Mouse (Mus musculus) G1E (cell line): ENCODE measurements around the gene Atg16l1. TPM values are rescaled to one million over a fixed set of nuclear protein-coding genes. Genes with fewer than 3 reads are reported as not detected.

Experiments
- ATAC-seq: 2 replicates; pipeline ENCODE4 v1.8.0; 2016; ENCODE audit warnings: mild to moderate bottlenecking; ENCODE audit not compliant: insufficient number of reproducible peaks, poor library complexity, low FRiP score, severe bottlenecking; ENCODE audit errors: extremely low read depth
- DNase-seq: peaks from one replicate; pipeline ENCODE4 v3.0.0; 2012; ENCODE audit warnings: low spot score
- H3K27me3 ChIP-seq: 2 replicates; pipeline ENCODE4 v1.6.1; 2012; ENCODE audit warnings: mild to moderate bottlenecking, low read length, inconsistent platforms; ENCODE audit not compliant: insufficient read depth
- H3K36me3 ChIP-seq: replicated peaks from 2 replicates; pipeline ENCODE3; 2012; ENCODE audit warnings: mild to moderate bottlenecking, inconsistent platforms
- H3K4me1 ChIP-seq: 2 replicates; pipeline ENCODE4 v1.6.1; 2012; ENCODE audit warnings: low read depth, low read length, inconsistent platforms, mixed read lengths; ENCODE audit not compliant: insufficient read depth
- H3K4me3 ChIP-seq: 2 replicates; pipeline ENCODE4 v1.5.1; 2012; ENCODE audit warnings: low read depth, mild to moderate bottlenecking, inconsistent platforms, low read length, moderate library complexity, mixed read lengths
- H3K9me3 ChIP-seq: replicated peaks from 2 replicates; pipeline ENCODE4 v1.6.1; 2012; ENCODE audit warnings: inconsistent platforms
- CTCF ChIP-seq: IDR thresholded peaks from 2 replicates; pipeline ENCODE4 v1.5.1; 2012; ENCODE audit warnings: low read depth, low read length, inconsistent platforms, mixed read lengths
- GATA1 ChIP-seq: IDR thresholded peaks from 2 replicates; pipeline ENCODE4 v1.6.1; 2012; ENCODE audit warnings: borderline replicate concordance, low read length, inconsistent platforms, mixed read lengths
- GATA2 ChIP-seq: IDR thresholded peaks from 2 replicates; pipeline ENCODE4 v1.6.1; 2012; ENCODE audit warnings: low read depth, low read length, inconsistent platforms, borderline replicate concordance
- POLR2AphosphoS5 ChIP-seq: IDR thresholded peaks from 2 replicates; pipeline ENCODE4 v1.6.1; 2012; ENCODE audit warnings: low read depth, low read length, inconsistent platforms; ENCODE audit not compliant: insufficient replicate concordance
- TAL1 ChIP-seq: conservative IDR thresholded peaks from 2 replicates; pipeline ENCODE4 v1.6.1; 2012; ENCODE audit warnings: low read depth, low read length, inconsistent platforms, mixed read lengths
- polyA plus RNA-seq: library from polyadenylated mRNA; stranded (reverse); fragments of >175 nt; gene quantifications from 2 replicates; pipeline ENCODE4 v1.2.3, GENCODE M21; 2012
- total RNA-seq, 2 experiments: library from RNA; stranded (forward) in 1 of 2; stranded (reverse) in 1 of 2; fragments of 200-1000 nt in 1 of 2; fragments of >200 nt in 1 of 2; fragmentation: Nextera tagmentation in 1 of 2; gene quantifications; 2 replicates each; pipeline ENCODE4 v1.2.3; 2014 to 2017

Gene Atg16l1
- total and polyA plus RNA-seq, 3 experiments, result 10.3 to 82.2 (median 66.2) TPM

DNA sequence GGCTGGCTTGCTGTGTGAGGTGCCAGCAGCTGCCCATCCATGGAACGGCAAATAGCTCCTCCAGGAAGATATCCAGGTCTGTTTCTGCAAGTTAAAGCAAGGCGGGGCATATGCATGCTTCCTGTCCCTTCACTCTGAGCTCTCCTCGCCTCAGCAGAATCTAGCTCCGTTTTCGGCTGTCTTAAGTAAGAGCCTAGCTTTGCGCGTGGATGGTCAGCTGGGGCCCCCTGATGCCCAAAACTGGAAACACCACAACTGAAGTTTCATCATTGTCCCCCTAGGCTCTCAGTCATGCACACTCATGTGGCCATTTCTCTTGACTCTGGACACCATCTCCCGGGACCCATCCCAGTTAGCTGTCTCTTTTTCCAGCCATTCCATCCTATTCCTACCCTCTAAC is 34.3 kb upstream of the Atg16l1 start:
- H3K9me3 ChIP-seq, result no peaks in the 10 kb centered on the region
- peaks cover 84% of the 10 kb centered on the region for H3K36me3 ChIP-seq
- H3K4me1 ChIP-seq, result peaks cover 8% of the 10 kb centered on the region
- H3K27me3 ChIP-seq, result no peaks in the 10 kb centered on the region
- DNase-seq, result no peak
- no peak overlapping the region for H3K4me3 ChIP-seq
- TF ChIP-seq TAL1, result no peak
- no peak for TF ChIP-seq GATA1
- TF ChIP-seq CTCF, result no peak
- TF ChIP-seq POLR2AphosphoS5, result no peak
- no peak for TF ChIP-seq GATA2
- ATAC-seq, result no peak; the same call in 1 of the 2 replicates

DNA sequence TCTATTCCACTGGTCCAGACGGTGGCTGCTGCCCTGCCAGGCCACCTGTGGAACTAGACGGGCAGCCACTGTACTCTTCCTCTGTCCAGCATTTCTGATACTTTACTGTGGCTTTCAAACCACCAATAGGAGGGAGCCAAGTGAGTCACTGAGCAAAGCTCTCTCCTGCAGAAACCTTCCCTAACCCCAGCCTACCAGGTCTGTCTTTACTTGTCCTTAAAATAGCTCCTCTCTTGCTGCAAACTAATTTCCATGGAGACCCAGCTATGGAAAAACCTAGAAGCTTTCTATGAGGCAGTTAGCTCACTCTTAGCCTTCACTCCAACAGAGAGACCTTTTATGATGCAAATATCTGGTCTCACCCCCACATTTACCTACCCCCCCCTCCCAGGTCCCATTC is 33.6 kb upstream of the Atg16l1 start:
- no peaks in the 10 kb centered on the region for H3K9me3 ChIP-seq
- H3K4me3 ChIP-seq, result no peak overlapping the region
- H3K4me1 ChIP-seq, result peaks cover 8% of the 10 kb centered on the region
- TF ChIP-seq TAL1 (no peak), GATA1 (no peak), GATA2 (no peak), POLR2AphosphoS5 (no peak), CTCF (no peak)
- ATAC-seq, result no peak
- H3K27me3 ChIP-seq, result no peaks in the 10 kb centered on the region
- DNase-seq, result no peak
- peaks cover 77% of the 10 kb centered on the region for H3K36me3 ChIP-seq

DNA sequence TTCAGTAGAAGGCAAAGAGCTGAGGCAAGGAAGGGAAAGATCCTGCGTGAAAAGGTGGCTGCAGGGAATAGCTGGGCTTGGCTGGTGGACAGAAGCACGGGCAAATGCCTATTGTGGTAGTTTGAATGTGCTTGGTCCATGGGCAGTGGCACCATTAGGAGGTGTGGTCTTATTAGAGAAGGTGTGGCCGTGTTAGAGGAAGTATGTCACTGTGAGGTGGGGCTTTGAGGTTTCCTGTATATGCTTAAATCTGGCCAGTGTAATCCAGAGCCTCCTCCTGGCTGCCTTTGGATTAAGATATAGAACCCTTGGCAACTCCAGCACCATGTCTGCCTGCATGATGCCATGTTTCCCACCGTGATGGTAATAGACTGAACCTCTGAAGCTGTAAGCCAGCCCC is 32.3 kb upstream of the Atg16l1 start:
- H3K36me3 ChIP-seq, result peaks cover 64% of the 10 kb centered on the region
- TF ChIP-seq CTCF (no peak), GATA1 (no peak), GATA2 (no peak), POLR2AphosphoS5 (no peak), TAL1 (no peak)
- no peak for DNase-seq

DNA sequence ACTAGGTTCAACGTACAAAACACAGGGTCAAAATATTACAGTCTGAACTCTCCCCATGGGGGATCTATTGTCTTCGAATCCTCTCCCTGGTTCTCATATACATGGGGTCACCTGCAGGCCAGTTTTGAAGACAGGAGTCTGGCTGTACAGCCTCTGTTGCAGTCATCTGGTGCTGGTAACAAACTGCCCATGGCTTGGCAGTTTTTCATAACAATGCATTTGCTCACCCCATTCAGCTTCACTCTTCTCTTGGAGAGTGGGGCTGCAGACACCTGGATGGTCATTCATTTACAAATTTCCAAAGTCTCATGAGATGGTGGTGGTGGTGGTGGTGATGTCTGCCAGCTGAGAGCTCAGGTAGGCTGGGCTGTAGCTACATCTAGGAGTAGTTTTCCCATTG is 26.6 kb upstream of the Atg16l1 start:
- DNase-seq, result no peak
- no peak for ATAC-seq
- Histone ChIP-seq H3K4me3 (no peak overlapping the region), H3K36me3 (peaks cover 8% of the 10 kb centered on the region), H3K9me3 (no peaks in the 10 kb centered on the region), H3K27me3 (peaks cover 21% of the 10 kb centered on the region), H3K4me1 (no peaks in the 10 kb centered on the region)
- TF ChIP-seq TAL1 (no peak), GATA1 (no peak), POLR2AphosphoS5 (no peak), CTCF (no peak), GATA2 (no peak)

More for the DNA sequence above, 32.3 kb upstream of the Atg16l1 start:
- peaks cover 8% of the 10 kb centered on the region for H3K4me1 ChIP-seq
- peaks cover 4% of the 10 kb centered on the region for H3K27me3 ChIP-seq
- no peaks in the 10 kb centered on the region for H3K9me3 ChIP-seq
- no peak overlapping the region for H3K4me3 ChIP-seq
- ATAC-seq, result no peak

DNA sequence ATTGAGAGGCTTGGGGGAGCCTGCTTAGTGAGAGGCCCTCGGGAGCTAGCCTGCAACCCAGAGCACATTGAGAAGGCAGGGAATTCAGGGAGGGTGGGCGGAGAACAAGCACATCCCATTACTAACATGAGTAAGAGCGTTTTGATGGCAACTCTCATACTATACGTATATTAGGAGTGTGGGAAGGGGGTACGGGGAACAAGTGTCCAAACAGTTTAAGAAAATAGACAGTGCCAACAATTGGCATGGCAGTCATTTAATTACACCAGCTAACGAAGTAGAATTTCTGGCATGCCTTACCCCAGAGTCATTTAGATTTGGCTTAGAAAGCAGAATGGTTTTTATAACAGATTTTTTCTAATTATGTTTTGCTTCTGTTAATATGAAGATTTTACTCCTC is 25.8 kb upstream of the Atg16l1 start:
- no peak for DNase-seq
- H3K4me1 ChIP-seq, result no peaks in the 10 kb centered on the region
- H3K9me3 ChIP-seq, result no peaks in the 10 kb centered on the region
- ATAC-seq, result no peak
- TF ChIP-seq TAL1, result no peak
- no peak for TF ChIP-seq GATA1
- no peak for TF ChIP-seq GATA2
- no peak for TF ChIP-seq POLR2AphosphoS5
- TF ChIP-seq CTCF, result no peak
- peaks cover 25% of the 10 kb centered on the region for H3K27me3 ChIP-seq
- no peak overlapping the region for H3K4me3 ChIP-seq
- H3K36me3 ChIP-seq, result peaks cover 4% of the 10 kb centered on the region

DNA sequence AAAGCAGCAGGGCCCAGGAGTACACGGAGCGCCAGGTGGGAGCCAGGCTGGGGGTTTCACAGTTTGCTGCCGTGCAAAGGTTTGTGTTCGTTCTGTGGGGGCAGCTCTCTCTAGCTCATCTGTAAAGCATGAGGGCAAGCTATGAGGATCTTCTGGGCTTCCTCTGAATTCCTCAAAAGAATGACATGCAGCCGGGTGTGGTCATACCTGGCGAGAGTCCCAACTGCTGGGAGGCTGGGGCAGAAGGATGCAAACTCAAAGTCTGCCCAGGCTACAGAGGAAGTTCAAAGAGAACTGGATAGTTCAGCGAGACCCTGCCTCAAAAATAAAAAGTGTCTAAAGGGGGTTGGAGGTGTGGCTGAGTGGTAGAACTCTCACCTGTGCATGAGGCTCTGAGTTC is 25.4 kb upstream of the Atg16l1 start:
- no peaks in the 10 kb centered on the region for H3K4me1 ChIP-seq
- DNase-seq, result no peak
- TF ChIP-seq GATA2 (no peak), CTCF (no peak), POLR2AphosphoS5 (no peak)
- ATAC-seq, result no peak
- peaks cover 2% of the 10 kb centered on the region for H3K36me3 ChIP-seq
- H3K27me3 ChIP-seq, result peaks cover 29% of the 10 kb centered on the region
- H3K4me3 ChIP-seq, result no peak overlapping the region
- H3K9me3 ChIP-seq, result no peaks in the 10 kb centered on the region

DNA sequence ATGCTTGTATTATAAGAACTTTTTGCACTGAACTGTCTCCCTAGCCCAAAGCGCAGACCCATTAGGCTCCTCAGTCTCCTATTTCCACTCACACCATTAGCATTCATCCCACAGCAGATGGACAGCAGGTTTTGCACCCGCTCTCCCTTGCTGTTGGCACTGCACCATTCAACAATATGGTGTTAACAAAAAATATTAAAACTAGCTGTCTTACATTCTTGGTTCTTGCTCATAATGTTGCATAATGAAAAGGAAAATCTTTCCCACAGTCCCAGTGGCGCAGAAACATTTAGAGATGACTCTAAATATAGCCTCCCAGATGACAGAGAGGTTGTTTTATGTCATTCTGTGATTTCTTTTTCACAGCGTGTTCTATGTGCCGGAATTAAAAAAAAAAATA is 22.5 kb upstream of the Atg16l1 start:
- DNase-seq (no peak), ATAC-seq (no peak)
- TF ChIP-seq GATA1 (no peak), CTCF (no peak), GATA2 (no peak), TAL1 (no peak), POLR2AphosphoS5 (no peak)
- Histone ChIP-seq H3K9me3 (peaks cover 2% of the 10 kb centered on the region; the same call in 1 of the 2 replicates), H3K4me1 (no peaks in the 10 kb centered on the region), H3K27me3 (peaks cover 32% of the 10 kb centered on the region), H3K4me3 (no peak overlapping the region), H3K36me3 (no peaks in the 10 kb centered on the region)
